Comparison of ENCODE assay signal across 10 mouse cellular contexts in genomic region chr3:35332534-35333272, GRCm38 (mm10).
DNase-seq lines count a peak whose midpoint lies in the region; ATAC-seq and TF ChIP-seq lines count a peak whose summit lies in the region.
"Had no signal": no experiment of that assay in that cellular context is flagged by ENCODE, and none has a peak within 500 bp of the region (broad histone marks: within the 10 kb centered on the region; RNA-seq: fewer than 3 reads in every experiment).

No protein-coding gene starts in this region.

- TF ChIP-seq CTCF in gastrocnemius, adult 2 months (IDR thresholded peaks at IDR 0.05) = no peak

- H3K27me3 ChIP-seq in heart, embryonic 10.5 days (ENCODE audit: insufficient read depth, poor library complexity, severe bottlenecking) = no peaks in the 10 kb centered on the region
- no peaks in the 10 kb centered on the region for H3K27me3 ChIP-seq in hindbrain, embryonic 11.5 days (ENCODE audit: control insufficient read depth, insufficient read depth, low read length)
- no peaks in the 10 kb centered on the region for H3K27me3 ChIP-seq in midbrain, embryonic 13.5 days

- H3K9ac ChIP-seq in hindbrain, embryonic 11.5 days (ENCODE audit: low read depth, low read length) = no peak overlapping the region
- H3K9ac ChIP-seq in midbrain, embryonic 13.5 days (replicated peaks) = no peak overlapping the region

- peak overlapping the region; percentile 29 for H3K4me3 ChIP-seq in heart, embryonic 10.5 days
- no peak overlapping the region for H3K4me3 ChIP-seq in hindbrain, embryonic 11.5 days (ENCODE audit: low read depth, low read length)
- H3K4me3 ChIP-seq in midbrain, embryonic 13.5 days (replicated peaks) = 0 out of 2 replicates have a peak overlapping the region, but pooled peaks have one; percentile 5
- no peak overlapping the region for H3K4me3 ChIP-seq in gastrocnemius, adult 2 months

- H3K4me2 ChIP-seq in hindbrain, embryonic 11.5 days (replicated peaks; ENCODE audit: low read depth, low read length) = peak overlapping the region; percentile 4; the same call in 1 of the 2 replicates
- peak overlapping the region; percentile 45 for H3K4me2 ChIP-seq in midbrain, embryonic 13.5 days (replicated peaks)
- H3K4me2 ChIP-seq: liver, embryonic 11.5 days had no signal

- H3K36me3 ChIP-seq in heart, embryonic 10.5 days = no peaks in the 10 kb centered on the region
- H3K36me3 ChIP-seq in hindbrain, embryonic 11.5 days (ENCODE audit: control insufficient read depth, insufficient read depth, low read length) = no peaks in the 10 kb centered on the region
- H3K36me3 ChIP-seq in midbrain, embryonic 13.5 days = no peaks in the 10 kb centered on the region

- DNase-seq in heart, embryonic 10.5 days (ENCODE audit: low spot score) = peak; percentile 42
- DNase-seq in heart, postnatal 36 days = no peak
- peak; percentile 74 for DNase-seq in embryo, embryonic 11 days
- peak; percentile 42 for DNase-seq in hindbrain, embryonic 11.5 days (ENCODE audit: low spot score)
- DNase-seq in right cerebral cortex, adult 2 months (ENCODE audit: low spot score in 2 of 2) = no peak
- no peak for DNase-seq in gastrocnemius, adult 2 months
- no peak for DNase-seq in layer of hippocampus, adult 11-12 months (ENCODE audit: low spot score)
- DNase-seq: kidney, postnatal 4 days had no signal

- ATAC-seq in hindbrain, embryonic 11.5 days (ENCODE audit: low FRiP score) = peak; percentile 85
- peak; percentile 82 for ATAC-seq in midbrain, embryonic 13.5 days

- WGBS in heart, embryonic 10.5 days = 16% methylated on average over 18 of the region's 18 CpGs
- 10% methylated on average over 18 of the region's 18 CpGs for WGBS in hindbrain, embryonic 11.5 days
- 3% methylated on average over 18 of the region's 18 CpGs for WGBS in midbrain, embryonic 13.5 days

- H3K27ac ChIP-seq in heart, embryonic 10.5 days = no peak overlapping the region
- peak overlapping the region; percentile 77 for H3K27ac ChIP-seq in hindbrain, embryonic 11.5 days (ENCODE audit: low read depth, low read length)
- peak overlapping the region; percentile 54 for H3K27ac ChIP-seq in midbrain, embryonic 13.5 days
- no peak overlapping the region for H3K27ac ChIP-seq in gastrocnemius, adult 2 months

- H3K4me1 ChIP-seq in heart, embryonic 10.5 days = peaks cover 5% of the 10 kb centered on the region; the same call in 1 of the 2 replicates
- H3K4me1 ChIP-seq in hindbrain, embryonic 11.5 days (replicated peaks; ENCODE audit: control insufficient read depth, insufficient read depth, low read length) = no peaks in the 10 kb centered on the region; the same call in 1 of the 2 replicates
- peaks cover 19% of the 10 kb centered on the region for H3K4me1 ChIP-seq in midbrain, embryonic 13.5 days (replicated peaks)

- no peaks in the 10 kb centered on the region for H3K9me3 ChIP-seq in heart, embryonic 10.5 days
- H3K9me3 ChIP-seq in hindbrain, embryonic 11.5 days (ENCODE audit: control insufficient read depth, low read length) = no peaks in the 10 kb centered on the region
- no peaks in the 10 kb centered on the region for H3K9me3 ChIP-seq in midbrain, embryonic 13.5 days

- intact Hi-C loops in heart, postnatal 36 days (cut with DNase I) = no loop called here
- intact Hi-C loops in gastrocnemius, adult 2 months (cut with DNase I) = no loop called here

Comparison
In these comparisons a context has a peak if more than half of its experiments do, and no peak if none do; other contexts are left out.
1. DNase-seq: peak in heart, embryonic 10.5 days (single experiment), embryo, embryonic 11 days (single experiment) and hindbrain, embryonic 11.5 days (single experiment); none in heart, postnatal 36 days (0 of 2), right cerebral cortex, adult 2 months (0 of 2), gastrocnemius, adult 2 months (single experiment) and layer of hippocampus, adult 11-12 months (single experiment).
2. H3K27ac ChIP-seq: peak in hindbrain, embryonic 11.5 days (single experiment) and midbrain, embryonic 13.5 days (single experiment); none in heart, embryonic 10.5 days (single experiment) and gastrocnemius, adult 2 months (single experiment).
3. H3K4me3 ChIP-seq: peak in heart, embryonic 10.5 days (single experiment) and midbrain, embryonic 13.5 days (single experiment); none in hindbrain, embryonic 11.5 days (single experiment) and gastrocnemius, adult 2 months (single experiment).